Mouse (Mus musculus) embryonic facial prominence, embryonic 13.5 days (tissue): ENCODE results near the gene Ibtk. TPM values are rescaled to one million over a fixed set of nuclear protein-coding genes. Genes with fewer than 3 reads are reported as not detected.

Source experiments
- polyA plus RNA-seq: library from polyadenylated mRNA; unstranded; fragments of >200 nt; fragmentation: Nextera tagmentation; extraction: Ambion mirVana; gene quantifications from 2 replicates; pipeline ENCODE4 v1.2.1, GENCODE M21; 2015

Ibtk gene
- polyA plus RNA-seq, 1 experiment from 2014 or later: 34.0 TPM

Other genes with a start within 250 kb of the Ibtk start
- 25.6 and 26.6 TPM in 2 replicates for gene Tpbg, start 93.0 kb upstream of the Ibtk start, polyA plus RNA-seq